Mouse (Mus musculus): ENCODE results near the gene Nptxr. TPM values are rescaled to one million over a fixed set of nuclear protein-coding genes. Genes with fewer than 3 reads are reported as not detected.

The Nptxr gene
- total and polyA plus RNA-seq, 3 experiments = 0.09 to 2.1 (median 0.14) TPM

DNA sequence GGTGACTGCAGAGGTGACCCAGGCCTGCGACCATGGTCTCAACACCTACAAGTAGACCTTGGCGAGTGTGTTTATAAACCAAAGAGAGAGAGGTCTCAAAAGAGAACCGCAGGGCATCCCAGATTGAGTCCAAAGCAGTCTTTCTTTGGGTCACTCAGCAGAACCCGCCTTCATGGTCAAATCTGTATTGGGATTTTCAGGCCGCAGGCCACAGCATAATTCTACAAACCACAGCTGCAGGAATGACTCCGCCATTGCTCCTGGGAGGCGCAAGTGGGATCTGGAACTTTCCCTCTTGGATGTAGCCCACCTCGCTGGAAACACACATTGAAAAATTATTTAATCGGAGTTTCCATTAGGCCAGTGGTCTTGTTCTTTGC lies 30.3 kb upstream of the Nptxr start:
- H3K4me2 ChIP-seq (ENCODE audit: insufficient read depth, low read depth, poor library complexity, severe bottlenecking) = peak overlapping the region; percentile 78; the same call in 1 of the 2 replicates
- in situ Hi-C loops (cut with MboI; ENCODE audit: low pct_ligation_motif_present, low pct_unique_long_range_greater_than_20kb, low sequenced_read_pairs) = loop anchor here (5.0 to 10.0 kb wide), 2 partner anchors 50 to 77 kb away; no protein-coding TSS in a partner anchor
- peaks cover 24% of the 10 kb centered on the region for H3K27me3 ChIP-seq (replicated peaks)
- no peak overlapping the region for H3K27ac ChIP-seq (ENCODE audit: insufficient read depth, low read depth)
- no peak for TF ChIP-seq ZNF384 (IDR thresholded peaks at IDR 0.05; ENCODE audit: low read depth, low read length)
- no peak for TF ChIP-seq NRF1 (IDR thresholded peaks at IDR 0.05; ENCODE audit: low read depth, low read length)
- no peak for TF ChIP-seq ELF1 (IDR thresholded peaks at IDR 0.05; ENCODE audit: low read depth, low read length)
- TF ChIP-seq SMC3 (IDR thresholded peaks at IDR 0.05; ENCODE audit: low read depth, low read length) = no peak
- TF ChIP-seq ZKSCAN1 (IDR thresholded peaks at IDR 0.05; ENCODE audit: borderline replicate concordance, low read depth, low read length) = no peak
- TF ChIP-seq CHD1 (IDR thresholded peaks at IDR 0.05; ENCODE audit: low read depth, low read length) = no peak
- no peak for TF ChIP-seq MYC (IDR thresholded peaks at IDR 0.05; ENCODE audit: low read depth, low read length)
- TF ChIP-seq NELFE (IDR thresholded peaks at IDR 0.05; ENCODE audit: low read depth, low read length) = no peak
- TF ChIP-seq GABPA (IDR thresholded peaks at IDR 0.05; ENCODE audit: insufficient replicate concordance, low read depth, low read length) = no peak
- TF ChIP-seq CTCF (conservative IDR thresholded peaks at IDR 0.05 in 1 of 2, IDR thresholded peaks at IDR 0.05 in 1 of 2; ENCODE audit: low read depth in 2 of 2, low read length in 2 of 2) = no peak
- no peak for TF ChIP-seq KAT2A (IDR thresholded peaks at IDR 0.05; ENCODE audit: insufficient replicate concordance, low read length)
- no peak for TF ChIP-seq TCF12 (IDR thresholded peaks at IDR 0.05; ENCODE audit: low read depth, low read length)
- no peak for TF ChIP-seq MEF2A (IDR thresholded peaks at IDR 0.05; ENCODE audit: borderline replicate concordance, low read depth, low read length)
- no peak for TF ChIP-seq POLR2A (IDR thresholded peaks at IDR 0.05; ENCODE audit: low read depth, low read length)
- no peak for TF ChIP-seq ETS1 (conservative IDR thresholded peaks at IDR 0.05; ENCODE audit: low read depth, low read length)
- no peak for TF ChIP-seq MXI1 (IDR thresholded peaks at IDR 0.05; ENCODE audit: low read depth, low read length)
- no peak for TF ChIP-seq RAD21 (IDR thresholded peaks at IDR 0.05; ENCODE audit: low read depth, low read length)
- H3K79me2 ChIP-seq (replicated peaks; ENCODE audit: control insufficient read depth, extremely low read depth, insufficient read depth, poor library complexity, severe bottlenecking) = peaks cover 11% of the 10 kb centered on the region
- H3K9me3 ChIP-seq (replicated peaks; ENCODE audit: low read length) = no peaks in the 10 kb centered on the region
- no peak for DNase-seq (ENCODE audit: extremely low read depth)
- dilution Hi-C loops (cut with MboI; ENCODE audit: extremely low pct_ligation_motif_present, extremely low pct_unique_long_range_greater_than_20kb, low sequenced_read_pairs) = no loop called here
- H3K4me1 ChIP-seq (ENCODE audit: control insufficient read depth in 1 of 2, insufficient read depth in 2 of 2) = peaks cover 3 to 34% of the 10 kb centered on the region in 2 experiments; a peak in 2 of 4 replicates
- no peak overlapping the region for H3K9ac ChIP-seq (ENCODE audit: insufficient read depth, low read depth)
- no peak overlapping the region for H3K4me3 ChIP-seq (replicated peaks in 1 of 3; ENCODE audit: low read depth in 2 of 3, low read length in 2 of 3, poor library complexity in 1 of 3)
- peaks cover 7 to 25% of the 10 kb centered on the region in 2 experiments for H3K36me3 ChIP-seq (replicated peaks in 1 of 2; ENCODE audit: control insufficient read depth in 1 of 2, insufficient read depth in 1 of 2, low read length in 1 of 2)

DNA sequence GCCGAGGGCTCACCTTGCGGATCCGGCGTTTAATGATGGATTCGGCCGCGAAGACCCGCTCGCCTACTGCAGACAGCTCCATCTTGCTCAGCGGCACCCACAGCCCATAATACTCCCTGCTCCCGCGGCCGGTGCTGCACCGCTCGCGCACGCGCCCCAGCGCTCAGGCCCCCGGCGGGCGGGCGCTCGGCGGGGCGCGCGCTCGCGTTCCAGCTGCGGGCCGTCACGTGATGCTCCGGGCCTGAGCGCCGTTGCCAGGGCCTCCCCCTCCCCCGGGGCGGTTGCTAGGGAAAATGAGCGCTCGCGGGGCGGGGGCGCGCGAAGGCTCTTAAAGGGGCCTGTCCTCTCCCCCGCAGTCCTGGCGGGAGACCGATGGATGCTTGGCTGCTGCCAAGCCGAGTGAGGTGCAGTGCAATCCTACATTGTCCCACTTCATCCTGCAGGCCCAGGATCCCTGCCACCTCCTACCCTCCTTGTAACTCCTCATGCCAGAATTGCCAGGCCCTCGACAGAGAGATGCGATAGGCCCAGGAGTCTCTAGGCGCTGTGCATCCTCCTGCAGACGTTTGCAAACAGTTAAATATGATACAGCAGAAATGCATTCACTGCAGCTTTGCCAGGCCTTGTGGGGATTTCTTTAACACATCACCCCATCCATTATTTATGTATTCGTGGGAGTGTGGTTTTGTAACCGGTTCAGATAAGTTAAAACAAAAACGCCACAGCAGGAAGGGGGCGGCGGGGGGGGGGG lies 29.7 kb upstream of the Nptxr start, which contains the start of the genes Npcd and Cbx6:
Gene Npcd (minus strand): TSS at position 108 of the 751 bp plus-strand sequence.
Gene Cbx6 (minus strand): TSS at position 559 of the 751 bp plus-strand sequence.
- peak within 1 kb of the TSS; percentile 37; the same call in 1 of the 2 replicates for H3K27ac ChIP-seq (ENCODE audit: insufficient read depth, low read depth)
- H3K9me3 ChIP-seq (replicated peaks; ENCODE audit: low read length) = no peaks in the 10 kb centered on the region
- peaks cover 24% of the 10 kb centered on the region for H3K27me3 ChIP-seq (replicated peaks)
- dilution Hi-C loops (cut with MboI; ENCODE audit: extremely low pct_ligation_motif_present, extremely low pct_unique_long_range_greater_than_20kb, low sequenced_read_pairs) = no loop called here
- peaks cover 3 to 32% of the 10 kb centered on the region in 2 experiments; a peak in 2 of 4 replicates for H3K4me1 ChIP-seq (ENCODE audit: control insufficient read depth in 1 of 2, insufficient read depth in 2 of 2)
- DNase-seq (ENCODE audit: extremely low read depth) = peak; percentile 86
- H3K4me2 ChIP-seq (ENCODE audit: insufficient read depth, low read depth, poor library complexity, severe bottlenecking) = peak within 1 kb of the TSS; percentile 92
- peaks cover 11% of the 10 kb centered on the region for H3K79me2 ChIP-seq (replicated peaks; ENCODE audit: control insufficient read depth, extremely low read depth, insufficient read depth, poor library complexity, severe bottlenecking)
- peak within 1 kb of the TSS; percentile 81 for H3K9ac ChIP-seq (ENCODE audit: insufficient read depth, low read depth)
- H3K36me3 ChIP-seq (replicated peaks in 1 of 2; ENCODE audit: control insufficient read depth in 1 of 2, insufficient read depth in 1 of 2, low read length in 1 of 2) = peaks cover 7 to 30% of the 10 kb centered on the region in 2 experiments
- H3K4me3 ChIP-seq (replicated peaks in 1 of 3; ENCODE audit: low read depth in 2 of 3, low read length in 2 of 3, poor library complexity in 1 of 3) = peak within 1 kb of the TSS; percentile 74 to 87 (median 84)
- TF ChIP-seq HCFC1 (IDR thresholded peaks at IDR 0.05; ENCODE audit: low read depth, low read length) (no peak), USF1 (IDR thresholded peaks at IDR 0.05; ENCODE audit: low read depth, low read length) (peak; percentile 95), MXI1 (IDR thresholded peaks at IDR 0.05; ENCODE audit: low read depth, low read length) (peak; percentile 72; the same call in 1 of the 2 replicates), ZC3H11A (IDR thresholded peaks at IDR 0.05; ENCODE audit: low read depth, low read length) (no peak), MAX (IDR thresholded peaks at IDR 0.05; ENCODE audit: low read length) (peak; percentile 79), SMC3 (IDR thresholded peaks at IDR 0.05; ENCODE audit: low read depth, low read length) (no peak), ELF1 (IDR thresholded peaks at IDR 0.05; ENCODE audit: low read depth, low read length) (peak; percentile 39), JUN (IDR thresholded peaks at IDR 0.05; ENCODE audit: insufficient read depth, low read depth, low read length) (no peak), POLR2A (IDR thresholded peaks at IDR 0.05; ENCODE audit: low read depth, low read length) (peak; percentile 84), CTCF (conservative IDR thresholded peaks at IDR 0.05 in 1 of 2, IDR thresholded peaks at IDR 0.05 in 1 of 2; ENCODE audit: low read depth in 2 of 2, low read length in 2 of 2) (no peak), NELFE (IDR thresholded peaks at IDR 0.05; ENCODE audit: low read depth, low read length) (peak; percentile 60), NRF1 (IDR thresholded peaks at IDR 0.05; ENCODE audit: low read depth, low read length) (peak; percentile 92), TCF12 (IDR thresholded peaks at IDR 0.05; ENCODE audit: low read depth, low read length) (peak; percentile 58; the same call in 1 of the 2 replicates), TBP (conservative IDR thresholded peaks at IDR 0.05; ENCODE audit: low read depth, low read length) (0 out of 2 replicates have a peak, but pooled peaks have one; percentile 23), PAX5 (IDR thresholded peaks at IDR 0.05; ENCODE audit: low read length) (no peak), BHLHE40 (IDR thresholded peaks at IDR 0.05; ENCODE audit: low read depth, low read length) (peak; percentile 85), RAD21 (IDR thresholded peaks at IDR 0.05; ENCODE audit: low read depth, low read length) (no peak), EP300 (IDR thresholded peaks at IDR 0.05; ENCODE audit: low read length) (no peak), MAZ (IDR thresholded peaks at IDR 0.05; ENCODE audit: low read depth, low read length) (peak; percentile 87), USF2 (conservative IDR thresholded peaks at IDR 0.05; ENCODE audit: low read depth, low read length) (peak; percentile 77)
- in situ Hi-C loops (cut with MboI; ENCODE audit: low pct_ligation_motif_present, low pct_unique_long_range_greater_than_20kb, low sequenced_read_pairs) = loop anchor here (5.0 to 10.0 kb wide), 2 partner anchors 50 to 78 kb away; no protein-coding TSS in a partner anchor

Measured in CH12.LX (cell line).